Mouse (Mus musculus): Measurements from ENCODE around the gene Dach2.

DNA sequence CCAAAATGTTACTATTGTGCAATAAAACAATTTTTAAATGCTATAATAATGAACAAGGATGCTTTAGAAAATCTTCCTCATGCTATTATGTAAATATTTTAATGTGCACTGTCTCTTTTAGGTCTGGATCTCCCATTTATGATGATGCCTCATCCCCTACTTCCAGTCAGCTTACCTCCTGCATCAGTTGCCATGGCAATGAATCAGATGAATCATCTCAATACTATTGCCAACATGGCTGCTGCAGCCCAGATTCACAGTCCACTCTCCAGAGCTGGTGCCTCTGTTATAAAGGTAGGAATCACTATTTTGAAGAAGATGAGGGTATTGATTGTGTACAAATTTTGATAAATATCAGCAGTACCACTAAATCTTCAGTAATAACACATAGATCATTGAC lies 426.8 kb downstream of the Dach2 start:
- TF ChIP-seq CTCF (IDR thresholded peaks at IDR 0.05; ENCODE audit: extremely low read depth, insufficient read length, insufficient replicate concordance, low read depth, low read length) (no peak), POLR2A (IDR thresholded peaks at IDR 0.05; ENCODE audit: low read depth, low read length) (no peak)
